Mouse (Mus musculus) olfactory bulb, adult 2 months (tissue): ENCODE measurements around the gene Hectd1.

Source experiments
- CTCF ChIP-seq: fragments of 200-500 bp; IDR thresholded peaks from 2 replicates; pipeline ENCODE4 v1.5.1; 2012; ENCODE audit warnings: low read depth, mild to moderate bottlenecking, low read length, moderate library complexity; ENCODE audit not compliant: insufficient read depth
- POLR2A ChIP-seq: fragments of 200-500 bp; IDR thresholded peaks from 2 replicates; pipeline ENCODE4 v1.6.1; 2012; ENCODE audit warnings: mild to moderate bottlenecking, low read depth, low read length, moderate library complexity; ENCODE audit not compliant: insufficient read depth

DNA sequence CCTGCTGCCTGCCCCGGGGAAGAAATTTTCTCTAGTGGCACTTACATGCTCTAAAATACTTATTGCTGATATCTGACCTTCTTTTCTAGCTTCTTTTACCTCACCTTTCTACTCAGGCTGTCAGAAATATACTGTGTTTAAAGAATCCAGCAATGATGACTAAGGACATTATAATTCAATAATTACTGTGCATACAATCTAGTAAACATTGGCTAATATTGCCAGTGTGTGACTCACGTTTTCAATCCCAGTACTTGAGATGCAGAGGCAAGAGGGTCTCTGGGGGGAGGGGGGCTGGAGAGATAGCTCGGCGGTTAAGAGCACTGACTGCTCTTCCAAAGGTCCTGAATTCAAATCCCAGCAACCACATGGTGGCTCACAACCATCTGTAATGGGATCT, 21.0 kb upstream of the Hectd1 start:
- TF ChIP-seq CTCF (no peak), POLR2A (no peak)
